In genomic region chr10:92942848-92943645, GRCm38 (mm10) we compare ENCODE assay signal across 21 mouse cellular contexts.
DNase-seq lines count a peak whose midpoint lies in the region; TF ChIP-seq lines count a peak whose summit lies in the region.
"Had no signal": no experiment of that assay in that cellular context is flagged by ENCODE, and none has a peak within 500 bp of the region (broad histone marks: within the 10 kb centered on the region; RNA-seq: fewer than 3 reads in every experiment).

No protein-coding gene starts in this region.

- no peaks in the 10 kb centered on the region for H3K36me3 ChIP-seq in thymus, adult 2 months (ENCODE audit: control insufficient read depth, insufficient read depth, low read length)
- H3K36me3 ChIP-seq: embryonic facial prominence, embryonic 13.5 days; limb, embryonic 12.5 days; liver, embryonic 12.5 days had no signal

- peak; percentile 25 for DNase-seq in adrenal gland, adult 8-10 months
- DNase-seq in adrenal gland, postnatal 4 days (ENCODE audit: low spot score in 2 of 2) = no peak
- peak; percentile 90 for DNase-seq in 3T3-L1 (ENCODE audit: low read depth, low spot score)
- DNase-seq in adrenal gland, postnatal 36 days = peak; percentile 13 to 28
- peak; percentile 26 for DNase-seq in forelimb bud, embryonic 11.5 days (ENCODE audit: low read depth, low spot score)
- DNase-seq in gastrocnemius, postnatal 10 days = no peak
- no peak for DNase-seq in urinary bladder, postnatal 14 days (ENCODE audit: low spot score)
- DNase-seq in thymus, adult 2 months = no peak
- DNase-seq: B cell, adult 2 months; cerebellum, adult 11-12 months; cerebellum, postnatal 25 days; forebrain, postnatal 0 days; kidney, adult 18-20 months; lung, adult 2 months; right cerebral cortex, postnatal 25 days; thymus, postnatal 4 days had no signal

- no peak overlapping the region for H3K27ac ChIP-seq in thymus, adult 2 months (ENCODE audit: control insufficient read depth, insufficient read depth, low read length)
- H3K27ac ChIP-seq: embryonic facial prominence, embryonic 13.5 days; kidney, postnatal 0 days; limb, embryonic 12.5 days; liver, embryonic 12.5 days had no signal

- TF ChIP-seq CTCF in thymus, adult 2 months (IDR thresholded peaks at IDR 0.05; ENCODE audit: borderline replicate concordance, control insufficient read depth, extremely low read depth, insufficient read depth, low read length, poor library complexity) = no peak

- no peaks in the 10 kb centered on the region for H3K4me1 ChIP-seq in thymus, adult 2 months (replicated peaks; ENCODE audit: control insufficient read depth, insufficient read depth, low read length)
- H3K4me1 ChIP-seq: liver, embryonic 12.5 days; megakaryocyte, embryonic 14.5 days had no signal

- 81% methylated on average over 7 of the region's 7 CpGs for WGBS in thymus, adult 2 months

- no peak for TF ChIP-seq POLR2A in thymus, adult 2 months (IDR thresholded peaks at IDR 0.05; ENCODE audit: control insufficient read depth, extremely low read depth, insufficient read depth, low read length, poor library complexity)

- H3K27me3 ChIP-seq in thymus, adult 2 months (ENCODE audit: control insufficient read depth, insufficient read depth, low read length) = no peaks in the 10 kb centered on the region
- H3K27me3 ChIP-seq: embryonic facial prominence, embryonic 13.5 days; limb, embryonic 12.5 days; liver, embryonic 12.5 days; megakaryocyte, embryonic 14.5 days had no signal

- H3K4me3 ChIP-seq in thymus, adult 2 months (ENCODE audit: control insufficient read depth, insufficient read depth, low read length) = no peak overlapping the region
- H3K4me3 ChIP-seq: embryonic facial prominence, embryonic 13.5 days; limb, embryonic 12.5 days; liver, embryonic 12.5 days; megakaryocyte, embryonic 14.5 days had no signal

Comparison
In these comparisons a context has a peak if more than half of its experiments do, and no peak if none do; other contexts are left out.
1. DNase-seq: peak in adrenal gland, adult 8-10 months (single experiment), 3T3-L1 (single experiment), adrenal gland, postnatal 36 days (2 of 2) and forelimb bud, embryonic 11.5 days (single experiment); none in adrenal gland, postnatal 4 days (0 of 2), gastrocnemius, postnatal 10 days (single experiment), urinary bladder, postnatal 14 days (single experiment) and thymus, adult 2 months (single experiment).